Mouse (Mus musculus) layer of hippocampus, postnatal 10 days (tissue): ENCODE results near the gene Siah3. TPM values are rescaled to one million over a fixed set of nuclear protein-coding genes. Genes with fewer than 3 reads are reported as not detected.

ENCODE experiments used
- DNase-seq, 2 experiments: peaks; one replicate each; pipeline ENCODE4 v3.0.0; 2021; ENCODE audit warnings: low spot score in 2 of 2
- total RNA-seq, 2 experiments: library from RNA; stranded (reverse); gene quantifications; 2 replicates each; pipeline ENCODE4 v1.2.3; 2021

Siah3 gene
- total RNA-seq, 2 experiments from 2014 or later = 11.4 to 13.6 TPM

GRCm38 (mm10) chr14:75518196-75518887 is 62.6 kb downstream of the Siah3 start:
- DNase-seq = no peak

DNA sequence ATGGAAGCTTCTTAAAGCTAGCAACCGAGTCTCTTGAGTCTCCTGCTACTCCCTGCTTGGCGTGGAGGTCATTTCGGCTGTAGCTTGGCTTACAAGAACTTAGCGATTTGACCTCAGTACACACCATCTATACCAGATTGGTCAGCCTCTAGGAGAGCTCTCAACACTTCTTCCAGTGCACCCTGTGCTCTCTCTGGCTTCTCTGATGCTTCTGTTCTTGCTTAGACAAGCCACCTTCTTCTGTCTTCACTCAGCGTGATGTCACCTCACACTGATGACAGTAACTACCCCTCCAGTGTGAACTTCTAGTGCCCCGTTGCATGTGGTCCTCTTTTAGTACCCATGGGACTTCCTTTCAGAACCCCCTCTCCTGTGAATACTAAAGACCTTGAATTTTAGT is 63.1 kb downstream of the Siah3 start:
- DNase-seq = peak in 1 of 2 experiments; percentile 12

DNA sequence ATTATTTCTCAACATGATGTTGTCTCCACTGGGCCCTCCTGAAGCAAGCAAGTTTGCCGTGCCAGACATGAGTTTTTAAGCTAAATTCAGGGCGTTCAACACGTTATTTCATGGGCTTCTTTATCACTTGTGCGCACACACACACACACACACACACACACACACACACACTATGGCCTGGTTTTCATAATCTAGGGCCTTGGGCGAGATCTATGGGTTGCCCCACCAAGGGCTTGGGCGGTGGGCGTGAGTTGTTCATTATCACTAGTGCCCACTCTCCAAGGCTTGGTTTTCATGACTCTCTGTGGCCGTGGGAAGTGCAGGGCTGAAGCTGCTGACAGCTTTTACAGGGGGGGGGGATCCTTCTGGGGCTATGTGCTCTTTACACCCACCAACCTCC is 63.9 kb downstream of the Siah3 start:
- no peak for DNase-seq

GRCm38 (mm10) chr14:75524648-75525047 is 68.9 kb downstream of the Siah3 start:
- no peak for DNase-seq

DNA sequence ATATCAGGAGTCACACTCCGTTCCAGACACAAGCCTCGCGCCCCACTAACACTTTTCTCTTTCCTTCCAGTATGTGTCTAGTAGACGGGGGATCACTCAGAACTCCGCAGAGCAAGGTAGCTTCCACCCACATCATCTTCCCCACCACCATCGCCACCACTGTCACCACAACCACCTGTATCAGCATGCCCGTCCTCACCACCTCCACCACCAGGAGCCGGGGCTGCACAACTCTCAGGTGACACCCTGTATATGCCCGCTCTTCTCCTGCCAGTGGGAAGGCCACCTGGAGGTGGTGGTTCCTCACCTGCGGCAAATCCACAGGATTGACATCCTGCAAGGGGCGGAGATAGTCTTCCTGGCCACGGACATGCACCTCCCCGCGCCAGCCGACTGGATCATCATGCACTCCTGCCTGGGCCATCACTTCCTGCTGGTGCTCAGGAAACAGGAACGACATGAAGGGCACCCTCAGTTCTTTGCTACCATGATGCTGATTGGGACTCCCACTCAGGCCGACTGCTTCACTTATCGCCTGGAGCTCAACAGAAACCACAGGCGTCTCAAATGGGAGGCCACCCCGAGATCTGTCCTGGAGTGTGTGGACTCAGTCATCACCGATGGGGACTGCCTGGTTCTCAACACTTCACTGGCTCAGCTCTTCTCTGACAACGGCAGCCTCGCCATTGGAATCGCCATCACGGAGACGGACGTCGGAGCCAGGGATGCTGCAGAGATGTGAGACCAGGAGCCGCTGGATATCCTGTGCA is 69.8 kb downstream of the Siah3 start:
- DNase-seq = peak in 1 of 2 experiments; percentile 11

- peak; percentile 92 for DNase-seq
Observed at GRCm38 (mm10) chr14:75527464-75528190, 71.8 kb downstream of the Siah3 start.

GRCm38 (mm10) chr14:75530815-75531353 is 75.1 kb downstream of the Siah3 start:
- no peak for DNase-seq

DNA sequence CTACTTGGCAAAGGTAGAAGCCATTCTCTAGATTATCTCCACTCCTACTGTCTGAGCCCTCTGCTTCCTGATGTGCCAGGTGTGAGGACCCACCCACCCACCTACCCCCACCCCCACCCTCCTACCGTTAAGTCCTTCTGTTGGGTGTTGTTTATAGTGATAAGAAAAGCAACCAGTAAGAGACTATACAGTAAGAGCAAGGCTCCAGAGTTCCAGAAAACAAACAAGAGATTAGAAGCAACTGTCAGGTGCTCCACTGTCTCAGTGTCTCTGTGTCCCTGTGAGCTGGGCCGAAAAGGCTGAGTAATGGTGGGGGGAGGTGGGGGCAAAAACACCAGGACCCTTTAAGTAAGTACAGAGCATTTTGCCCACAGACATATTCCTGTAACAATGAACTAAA is 83.4 kb downstream of the Siah3 start:
- no peak for DNase-seq

- no peak for DNase-seq
Observed at GRCm38 (mm10) chr14:75540216-75540995, 84.6 kb downstream of the Siah3 start.

DNA sequence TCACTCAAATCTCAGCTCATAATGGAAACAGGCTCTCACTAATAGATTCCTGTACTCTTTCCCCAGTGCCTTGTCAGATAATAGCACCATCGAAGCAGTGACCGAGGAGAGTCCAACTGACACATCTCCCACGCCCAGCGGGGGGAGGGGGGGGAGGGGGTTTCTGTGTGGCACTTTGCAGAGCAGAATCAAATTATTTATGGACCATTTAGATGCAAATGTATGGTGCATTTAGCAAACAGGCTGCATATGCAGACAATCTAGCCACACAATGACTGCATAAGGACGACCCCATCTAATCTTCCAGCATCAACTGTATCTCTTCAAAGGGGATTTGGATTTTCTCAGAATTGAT is 85.2 kb downstream of the Siah3 start:
- DNase-seq = no peak

DNA sequence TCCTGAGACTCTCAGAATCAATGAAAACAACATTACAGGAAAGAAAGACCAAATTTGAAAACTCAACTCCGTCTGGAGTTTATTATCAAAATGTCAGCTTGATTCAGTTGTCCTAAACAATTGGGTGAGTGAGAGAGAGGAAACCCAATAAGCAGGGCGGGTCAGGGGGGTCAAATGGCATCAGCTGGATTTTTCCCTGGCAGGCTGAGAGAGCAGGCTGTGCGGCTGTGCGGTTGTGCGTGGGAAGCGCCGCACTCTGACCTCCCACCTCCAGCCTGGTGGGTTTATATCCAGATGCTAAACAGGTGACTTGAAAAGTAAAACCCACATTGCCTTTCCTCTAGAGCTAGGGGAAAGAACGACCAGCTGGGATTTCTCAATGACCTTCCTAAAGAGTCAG is 85.9 kb downstream of the Siah3 start:
- DNase-seq = no peak

GRCm38 (mm10) chr14:75561577-75562331 is 106.0 kb downstream of the Siah3 start:
- DNase-seq = no peak

GRCm38 (mm10) chr14:75565534-75566140 is 109.9 kb downstream of the Siah3 start:
- DNase-seq = peak; percentile 71 to 77

DNA sequence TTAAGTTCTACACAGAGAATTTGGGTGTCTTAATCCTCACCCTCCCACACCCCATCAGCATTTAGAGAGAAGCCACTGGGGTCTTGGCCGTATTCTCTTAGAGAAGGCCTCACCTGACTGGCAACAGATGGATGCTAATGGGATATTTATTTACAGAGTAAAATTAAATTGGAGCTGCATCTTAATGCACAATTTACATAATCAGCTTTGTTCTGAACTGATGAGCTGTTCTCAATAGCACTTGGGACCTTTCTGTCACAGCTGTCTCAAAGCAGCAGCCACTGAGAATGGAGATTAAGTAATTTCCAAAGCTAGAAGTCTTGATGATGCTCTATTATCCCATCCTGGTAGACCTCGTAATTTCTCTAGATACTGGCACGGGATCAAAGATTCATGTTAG is 110.5 kb downstream of the Siah3 start:
- DNase-seq = no peak

DNA sequence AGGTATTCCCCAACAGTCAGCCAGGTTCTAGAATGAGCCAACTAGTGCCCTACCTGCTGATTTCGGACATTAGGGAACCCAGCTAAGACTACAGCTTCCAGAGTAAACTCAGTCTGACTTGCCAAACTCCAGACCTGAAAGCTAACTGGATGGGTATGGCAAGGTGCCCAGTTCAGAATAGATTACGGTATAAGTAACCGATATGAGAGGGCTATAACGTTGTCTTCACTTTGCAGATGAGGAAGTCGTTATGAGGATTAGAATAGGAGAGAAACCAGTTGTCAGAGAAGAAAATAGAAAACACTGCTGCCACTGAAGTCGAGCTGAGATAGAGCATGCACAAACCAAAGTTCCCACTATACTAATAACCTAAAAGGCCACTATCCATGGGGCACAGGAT is 123.2 kb downstream of the Siah3 start:
- DNase-seq = no peak

Other genes starting within 250 kb of the Siah3 start
- not detected for gene Cpb2, start 213.7 kb upstream of the Siah3 start, total RNA-seq
- 10 to 100 TPM; 50.1 to 60.0 TPM for gene Zc3h13, start 171.6 kb upstream of the Siah3 start, total RNA-seq
- not detected for gene Spert, start 137.1 kb downstream of the Siah3 start, total RNA-seq
- not detected for gene Erich6b, start 186.3 kb downstream of the Siah3 start, total RNA-seq